Mouse (Mus musculus) embryonic facial prominence, embryonic 14.5 days (tissue): Measurements from ENCODE around the gene Mxd3. TPM values are rescaled to one million over a fixed set of nuclear protein-coding genes. Genes with fewer than 3 reads are reported as not detected.

Source experiments
- ATAC-seq: fragments of 200-750 bp; cut with Nextera tagmentation; 2 replicates; pipeline ENCODE4 v1.8.0; 2017; ENCODE audit warnings: low read depth, moderate number of reproducible peaks, moderate TSS enrichment
- DNase-seq: peaks from one replicate; pipeline ENCODE4 v3.0.0-alpha.2; 2015; ENCODE audit warnings: low spot score
- H3K27ac ChIP-seq: fragments of 300-500 bp; sonication (generic); replicated peaks from 2 replicates; pipeline ENCODE4 v1.5.1; 2014; ENCODE audit warnings: low read depth, mild to moderate bottlenecking, low read length, moderate library complexity
- H3K27me3 ChIP-seq: fragments of 300-500 bp; sonication (generic); replicated peaks from 2 replicates; pipeline ENCODE4 v1.6.1; 2014; ENCODE audit warnings: low read length; ENCODE audit not compliant: control insufficient read depth, insufficient read depth
- H3K36me3 ChIP-seq: fragments of 300-500 bp; sonication (generic); 2 replicates; pipeline ENCODE4 v1.6.1; 2014; ENCODE audit warnings: low read length, mixed read lengths; ENCODE audit not compliant: control insufficient read depth, insufficient read depth
- H3K4me1 ChIP-seq: fragments of 300-500 bp; sonication (generic); 2 replicates; pipeline ENCODE4 v1.6.1; 2014; ENCODE audit warnings: antibody characterized with exemption, low read length; ENCODE audit not compliant: control insufficient read depth, insufficient read depth
- H3K4me2 ChIP-seq: fragments of 300-500 bp; sonication (generic); 2 replicates; pipeline ENCODE4 v1.6.1; 2014; ENCODE audit warnings: low read depth, mild to moderate bottlenecking, low read length, moderate library complexity, mixed read lengths
- H3K4me3 ChIP-seq: fragments of 300-500 bp; sonication (generic); 2 replicates; pipeline ENCODE4 v1.5.1; 2014; ENCODE audit warnings: low read depth, mild to moderate bottlenecking, low read length
- H3K9ac ChIP-seq: fragments of 300-500 bp; sonication (generic); 2 replicates; pipeline ENCODE4 v1.6.1; 2014; ENCODE audit warnings: low read depth, mild to moderate bottlenecking, low read length, moderate library complexity, mixed read lengths
- H3K9me3 ChIP-seq: fragments of 300-500 bp; sonication (generic); 2 replicates; pipeline ENCODE4 v1.6.1; 2016; ENCODE audit warnings: low read length; ENCODE audit not compliant: control insufficient read depth
- WGBS: fragments of 180-500 bp; shearing (Covaris S2); extraction: QIAGEN DNeasy Blood & Tissue Kit; methylation state at CpG from one replicate; pipeline ENCODE4 v1.1.7; 2014; 5-methylcytosine and 5-hydroxymethylcytosine counted together
- polyA plus RNA-seq: library from polyadenylated mRNA; unstranded; fragments of >200 nt; fragmentation: Nextera tagmentation; extraction: Ambion mirVana; gene quantifications from 2 replicates; pipeline ENCODE4 v1.2.1, GENCODE M21; 2014

The Mxd3 gene
- polyA plus RNA-seq: 36.0 and 39.4 TPM in 2 replicates

DNA sequence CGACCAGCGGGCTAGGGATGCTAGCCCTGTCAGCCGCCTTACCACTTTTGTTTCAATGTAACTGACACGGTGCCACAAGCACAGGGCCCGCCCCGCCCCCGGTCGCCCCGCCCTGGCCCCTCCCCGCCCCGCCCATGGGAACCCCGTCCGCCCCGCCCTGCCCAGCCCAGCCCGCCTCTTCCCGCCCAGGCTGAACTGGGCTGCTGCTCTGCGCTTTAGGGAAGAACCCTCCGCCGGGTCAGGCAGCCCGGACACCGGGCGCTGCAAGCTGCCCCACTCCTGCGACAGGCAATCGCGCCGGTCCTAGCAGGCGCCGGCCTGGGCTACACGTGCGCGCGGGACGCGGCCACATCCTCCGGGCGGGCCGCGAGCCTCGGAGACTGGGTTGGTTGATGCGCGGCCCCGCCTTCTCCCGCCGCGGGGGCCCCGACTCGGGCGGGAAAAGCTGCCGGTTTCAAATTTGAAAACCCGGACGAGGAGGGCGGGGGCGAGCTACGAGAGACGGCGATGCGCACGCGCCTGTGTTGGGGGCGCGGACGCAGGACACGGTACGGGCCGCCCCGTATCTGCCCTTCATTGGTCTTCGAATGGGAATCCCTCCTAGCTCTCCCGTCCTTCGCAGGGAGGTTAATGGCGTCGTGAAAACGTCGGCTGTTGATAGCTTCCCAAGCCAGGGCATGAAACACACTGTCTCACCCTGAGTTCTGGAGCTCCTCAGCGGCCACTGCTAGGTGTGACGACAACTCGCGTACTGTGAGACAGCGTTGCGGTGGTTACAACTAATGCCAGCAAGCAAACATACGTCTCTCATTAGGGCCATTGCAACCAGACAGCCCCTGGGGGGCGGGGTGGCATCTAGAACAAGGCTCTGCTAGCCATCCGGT, at the start of gene Mxd3:
Gene Mxd3, minus strand, starts transcription at position 141 of the 884 bp plus-strand sequence.
- DNase-seq: peak; percentile 93
- under 1% methylated on average over 29 of the region's 82 CpGs for WGBS
- peaks cover 17% of the 10 kb centered on the region; the same call in 1 of the 2 replicates for H3K4me1 ChIP-seq
- peak; percentile 88 for ATAC-seq
- H3K9me3 ChIP-seq: no peaks in the 10 kb centered on the region
- H3K27me3 ChIP-seq: no peaks in the 10 kb centered on the region
- H3K4me3 ChIP-seq: peak within 1 kb of the TSS; percentile 75
- peak within 1 kb of the TSS; percentile 73 for H3K9ac ChIP-seq
- peak within 1 kb of the TSS; percentile 92 for H3K4me2 ChIP-seq
- H3K27ac ChIP-seq: peak within 1 kb of the TSS; percentile 89
- H3K36me3 ChIP-seq: peaks cover 16% of the 10 kb centered on the region

DNA sequence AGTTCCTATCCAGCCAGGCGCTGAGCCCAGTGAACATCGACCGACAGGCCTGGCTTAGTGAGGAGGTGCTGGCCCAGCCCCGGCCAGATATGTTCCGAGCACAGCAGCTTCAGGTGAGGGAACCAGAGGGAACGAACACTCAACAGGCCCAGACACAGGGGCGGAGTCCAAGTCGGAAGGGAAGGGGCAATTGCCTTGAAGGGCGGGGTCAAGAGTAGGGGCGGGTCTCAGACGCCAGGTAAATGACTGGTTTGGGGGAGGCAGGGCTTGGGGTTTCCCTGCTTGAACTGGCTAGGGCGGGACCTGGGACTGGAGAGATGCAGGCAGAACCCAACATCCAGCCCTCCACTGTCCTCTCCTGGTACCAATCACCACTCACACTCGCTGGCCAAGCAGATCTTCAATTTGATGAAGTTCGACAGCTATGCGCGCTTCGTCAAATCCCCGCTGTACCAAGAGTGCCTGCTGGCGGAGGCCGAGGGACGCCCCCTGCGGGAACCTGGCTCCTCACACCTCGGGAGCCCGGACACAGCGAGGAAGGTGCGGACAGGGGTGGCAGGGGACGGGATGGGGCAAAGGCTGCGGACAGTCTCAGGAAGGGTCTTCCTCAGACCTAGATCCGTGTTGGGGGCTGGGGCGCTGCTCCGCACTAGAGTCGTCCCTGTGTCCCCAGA, 49.4 kb upstream of the Mxd3 start:
- WGBS: 11% methylated on average over 26 of the region's 32 CpGs
- Histone ChIP-seq H3K27ac (no peak overlapping the region), H3K4me2 (peak overlapping the region; percentile 38), H3K9me3 (no peaks in the 10 kb centered on the region), H3K4me3 (peak overlapping the region; percentile 15; the same call in 1 of the 2 replicates), H3K9ac (no peak overlapping the region), H3K36me3 (no peaks in the 10 kb centered on the region), H3K27me3 (peaks cover 38% of the 10 kb centered on the region), H3K4me1 (peaks cover 4% of the 10 kb centered on the region; the same call in 1 of the 2 replicates)
- DNase-seq: peak; percentile 29
- ATAC-seq: 0 out of 2 replicates have a peak, but pooled peaks have one; percentile 33

DNA sequence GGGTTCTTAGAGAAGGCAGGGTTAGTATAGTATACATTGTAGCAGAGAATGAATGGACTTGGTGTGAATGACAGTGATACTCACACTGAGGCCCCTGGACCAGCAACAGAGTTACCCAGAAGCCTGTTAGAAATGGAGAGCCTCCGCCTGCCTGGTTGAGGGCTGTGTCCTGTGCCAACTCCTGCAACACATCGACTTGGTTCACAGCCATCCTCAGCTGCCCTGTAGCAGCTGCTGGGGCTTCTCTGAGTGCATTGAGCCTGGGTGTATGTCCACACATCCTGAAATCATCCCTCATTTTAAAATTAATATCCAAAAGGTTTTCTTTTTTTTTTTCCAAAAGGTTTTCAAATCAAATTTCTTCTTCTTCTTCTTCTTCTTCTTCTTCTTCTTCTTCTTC, 46.3 kb upstream of the Mxd3 start:
- Histone ChIP-seq H3K27me3 (peaks cover 42% of the 10 kb centered on the region), H3K9ac (no peak overlapping the region)

DNA sequence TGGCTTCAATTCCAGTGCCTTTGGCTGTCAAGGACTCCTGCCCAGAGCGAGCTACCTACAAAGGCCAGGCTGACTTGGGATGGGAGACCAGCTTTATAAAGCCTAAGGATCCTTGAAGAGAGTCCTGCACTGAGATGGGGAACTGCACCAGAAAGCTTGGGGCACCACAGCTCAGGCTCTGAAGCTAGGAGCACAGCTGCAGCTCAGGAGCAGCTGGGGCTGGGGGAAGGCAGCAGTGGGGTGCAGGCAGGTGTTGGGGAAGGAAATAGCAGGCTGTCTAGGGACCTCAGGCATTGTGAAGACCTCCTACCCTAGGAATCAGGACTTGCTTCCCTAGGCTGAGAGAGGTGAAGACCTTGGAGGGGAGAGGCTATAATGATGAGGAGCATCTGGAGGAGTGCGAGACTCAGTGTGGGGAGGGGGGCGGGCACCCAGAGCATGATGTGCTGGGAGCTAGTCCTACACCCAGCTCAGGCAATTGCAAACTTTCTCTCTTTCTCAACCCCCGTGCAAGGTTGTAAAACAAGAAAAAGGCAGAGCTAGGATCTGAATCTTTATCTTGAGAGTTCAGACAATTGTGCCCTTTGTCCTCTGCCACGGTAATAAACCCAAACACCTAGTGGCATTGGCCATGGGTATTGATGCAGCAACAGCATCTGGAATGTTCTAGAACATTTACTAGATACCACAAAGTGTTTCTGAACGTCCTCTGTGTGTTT, 44.7 kb upstream of the Mxd3 start:
- Histone ChIP-seq H3K4me3 (no peak overlapping the region), H3K9ac (no peak overlapping the region)

More for the DNA sequence above, 46.3 kb upstream of the Mxd3 start:
- no peak overlapping the region for H3K27ac ChIP-seq
- peaks cover 4% of the 10 kb centered on the region; the same call in 1 of the 2 replicates for H3K4me1 ChIP-seq
- no peaks in the 10 kb centered on the region for H3K36me3 ChIP-seq
- 69% methylated on average over 2 of the region's 2 CpGs for WGBS
- no peak overlapping the region for H3K4me3 ChIP-seq
- H3K9me3 ChIP-seq: no peaks in the 10 kb centered on the region
- ATAC-seq (no peak; the same call in 1 of the 2 replicates), DNase-seq (no peak)
- no peak overlapping the region for H3K4me2 ChIP-seq

DNA sequence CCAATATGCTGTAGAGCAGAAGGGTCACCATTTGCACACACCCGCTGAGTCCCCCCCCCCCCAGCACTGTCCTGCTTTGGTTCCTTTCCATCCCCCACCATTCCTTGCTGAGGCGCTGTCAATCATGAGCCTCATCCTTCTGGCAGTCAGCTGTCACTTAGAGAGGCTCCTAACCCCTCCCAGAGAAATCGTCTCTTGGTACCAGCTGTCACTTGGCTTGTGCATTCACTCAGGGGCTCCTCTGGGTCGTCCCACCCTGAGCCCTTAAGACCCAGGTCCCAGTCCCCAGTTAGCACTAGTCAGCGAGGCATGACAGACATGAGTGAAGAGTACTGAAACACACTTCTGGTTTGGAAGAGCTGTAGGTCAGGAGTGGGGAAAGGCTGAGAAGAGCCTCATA, 42.1 kb upstream of the Mxd3 start:
- H3K9me3 ChIP-seq: no peaks in the 10 kb centered on the region
- DNase-seq (peak; percentile 33), ATAC-seq (peak; percentile 59; the same call in 1 of the 2 replicates)
- 62% methylated on average over 4 of the region's 5 CpGs for WGBS
- no peaks in the 10 kb centered on the region for H3K4me1 ChIP-seq
- H3K36me3 ChIP-seq: no peaks in the 10 kb centered on the region
- 0 out of 2 replicates have a peak, but pooled peaks cover 5% of the 10 kb centered on the region for H3K27me3 ChIP-seq
- no peak overlapping the region for H3K9ac ChIP-seq
- no peak overlapping the region for H3K4me2 ChIP-seq
- no peak overlapping the region for H3K27ac ChIP-seq
- H3K4me3 ChIP-seq: no peak overlapping the region

More for the DNA sequence above, 44.7 kb upstream of the Mxd3 start:
- Histone ChIP-seq H3K4me1 (peaks cover 4% of the 10 kb centered on the region; the same call in 1 of the 2 replicates), H3K27me3 (peaks cover 29% of the 10 kb centered on the region), H3K9me3 (no peaks in the 10 kb centered on the region), H3K4me2 (no peak overlapping the region), H3K27ac (no peak overlapping the region), H3K36me3 (no peaks in the 10 kb centered on the region)
- 61% methylated on average over 6 of the region's 6 CpGs for WGBS
- ATAC-seq: no peak
- no peak for DNase-seq

DNA sequence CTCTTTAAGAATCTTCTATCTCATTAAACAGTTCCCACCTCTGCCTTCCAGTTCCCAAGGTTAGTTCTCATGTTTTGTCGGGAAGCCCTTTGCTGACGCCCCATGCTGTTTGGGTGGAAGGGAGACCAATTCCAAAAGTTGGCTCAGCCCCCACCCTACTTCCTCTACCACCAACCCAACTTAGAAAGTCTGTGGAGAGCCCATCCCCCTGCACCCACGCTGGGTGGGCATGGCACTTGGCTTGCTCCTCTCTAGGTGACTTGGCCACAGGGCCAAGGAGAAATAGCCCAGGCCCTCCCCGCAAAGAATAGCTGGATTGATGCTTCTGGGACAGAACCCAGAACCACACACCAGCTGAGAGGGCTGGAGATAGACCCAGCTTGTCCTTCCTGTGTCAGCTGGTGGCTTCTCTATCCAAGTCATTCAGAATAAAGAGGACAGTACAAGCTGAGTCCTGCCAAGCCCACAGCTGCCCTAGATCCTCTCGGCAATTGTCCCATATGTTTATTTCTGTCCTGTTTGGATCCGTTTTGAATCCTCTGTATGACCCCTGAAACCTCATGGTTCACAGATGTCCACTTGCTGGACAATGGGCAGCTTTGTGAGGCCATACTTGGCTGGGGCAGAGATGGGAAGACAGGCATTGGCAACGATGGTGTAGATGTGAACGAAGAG, 41.5 kb upstream of the Mxd3 start:
- H3K4me3 ChIP-seq: no peak overlapping the region
- H3K27ac ChIP-seq: no peak overlapping the region
- H3K36me3 ChIP-seq: no peaks in the 10 kb centered on the region
- H3K9me3 ChIP-seq: no peaks in the 10 kb centered on the region
- H3K9ac ChIP-seq: no peak overlapping the region
- H3K27me3 ChIP-seq: 0 out of 2 replicates have a peak, but pooled peaks cover 5% of the 10 kb centered on the region
- DNase-seq (no peak), ATAC-seq (peak; percentile 19; the same call in 1 of the 2 replicates)
- H3K4me2 ChIP-seq: no peak overlapping the region
- no peaks in the 10 kb centered on the region for H3K4me1 ChIP-seq
- WGBS: 49% methylated on average over 8 of the region's 8 CpGs

DNA sequence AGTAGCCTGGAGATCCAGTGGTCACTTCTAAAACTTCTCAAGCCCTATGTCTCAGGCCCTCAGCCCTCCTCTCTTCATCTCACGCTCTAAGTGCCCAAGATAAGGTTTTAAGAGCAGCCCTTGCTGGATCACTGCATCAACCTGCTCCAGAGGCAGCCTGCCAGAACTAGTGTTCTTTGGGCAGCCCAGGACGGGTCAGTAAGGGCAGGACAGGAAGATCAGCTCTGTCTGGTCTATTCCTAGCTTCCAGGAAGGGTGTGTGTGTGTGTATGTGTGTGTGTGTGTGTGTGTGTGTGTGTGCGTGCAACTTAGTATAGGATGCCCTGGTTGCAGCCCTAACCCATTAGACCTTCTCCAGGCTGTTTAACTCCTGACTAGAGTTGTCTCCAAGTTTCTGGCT, 40.6 kb upstream of the Mxd3 start:
- no peak overlapping the region for H3K9ac ChIP-seq
- no peaks in the 10 kb centered on the region for H3K9me3 ChIP-seq
- no peak for ATAC-seq
- peak overlapping the region; percentile 40; the same call in 1 of the 2 replicates for H3K4me2 ChIP-seq
- no peaks in the 10 kb centered on the region for H3K4me1 ChIP-seq
- H3K4me3 ChIP-seq: no peak overlapping the region
- no peak overlapping the region for H3K27ac ChIP-seq
- WGBS: 69% methylated on average over 3 of the region's 3 CpGs
- no peaks in the 10 kb centered on the region for H3K36me3 ChIP-seq
- 0 out of 2 replicates have a peak, but pooled peaks cover 5% of the 10 kb centered on the region for H3K27me3 ChIP-seq
- DNase-seq: no peak
